Mouse (Mus musculus): ENCODE data around the gene Gid4. TPM values are rescaled to one million over a fixed set of nuclear protein-coding genes. Genes with fewer than 3 reads are reported as not detected.

Gid4 gene
- total RNA-seq, 2 experiments from 2014 or later: 52.6 to 52.7 TPM

DNA sequence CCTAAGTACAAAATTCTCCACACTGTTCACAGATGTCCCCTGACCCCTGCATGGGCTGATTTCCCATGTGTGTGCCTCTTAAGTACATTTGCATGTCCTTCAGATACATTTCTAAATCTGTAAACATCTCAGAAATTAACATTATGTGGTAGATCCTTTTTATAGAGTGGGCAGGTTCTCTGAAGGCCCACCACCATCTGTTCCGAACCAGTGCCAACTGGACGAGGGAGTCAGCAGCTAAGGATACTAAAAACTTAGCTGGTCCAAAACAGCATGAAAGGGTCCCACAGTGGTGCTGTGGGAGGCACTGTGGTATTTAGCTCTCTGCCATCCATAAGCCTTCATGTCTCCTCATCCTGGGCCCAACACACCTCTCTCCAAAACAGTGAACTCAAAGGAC, 19.8 kb upstream of the Gid4 start:
- H3K4me3 ChIP-seq: no peak overlapping the region
- DNase-seq (ENCODE audit: extremely low spot score in 1 of 2, low spot score in 2 of 2): peak in 1 of 2 experiments; percentile 61
- no peak for TF ChIP-seq CTCF (IDR thresholded peaks at IDR 0.05)
- intact Hi-C loops (cut with DNase I): loop anchor here (1.0 kb wide), 1 partner anchor 12 kb away; no protein-coding TSS in a partner anchor
- H3K27ac ChIP-seq: peak overlapping the region; percentile 73

DNA sequence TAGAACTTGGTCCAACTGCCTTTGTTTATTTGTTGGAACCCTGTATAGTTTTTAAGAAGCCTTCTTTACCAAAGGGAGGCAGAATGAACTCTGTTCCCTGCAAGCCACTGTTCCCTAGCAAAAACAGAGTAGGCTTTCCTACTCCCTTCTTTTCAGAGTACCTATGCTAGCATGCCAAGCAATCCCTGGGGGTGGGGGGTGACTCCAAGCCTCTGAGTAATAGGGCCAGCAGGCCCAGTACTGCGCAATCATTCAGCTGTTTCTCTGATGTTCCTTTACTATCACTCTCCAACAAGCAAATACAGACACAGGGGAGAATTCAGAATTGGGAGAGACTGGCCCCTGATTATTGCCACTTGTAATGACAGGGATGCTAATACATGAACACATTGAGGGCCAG, 10.3 kb upstream of the Gid4 start:
- no peak overlapping the region for H3K4me3 ChIP-seq
- no peak for TF ChIP-seq CTCF (IDR thresholded peaks at IDR 0.05)
- DNase-seq (ENCODE audit: extremely low spot score in 1 of 2, low spot score in 2 of 2): no peak
- intact Hi-C loops (cut with DNase I): no loop called here
- H3K27ac ChIP-seq: no peak overlapping the region

DNA sequence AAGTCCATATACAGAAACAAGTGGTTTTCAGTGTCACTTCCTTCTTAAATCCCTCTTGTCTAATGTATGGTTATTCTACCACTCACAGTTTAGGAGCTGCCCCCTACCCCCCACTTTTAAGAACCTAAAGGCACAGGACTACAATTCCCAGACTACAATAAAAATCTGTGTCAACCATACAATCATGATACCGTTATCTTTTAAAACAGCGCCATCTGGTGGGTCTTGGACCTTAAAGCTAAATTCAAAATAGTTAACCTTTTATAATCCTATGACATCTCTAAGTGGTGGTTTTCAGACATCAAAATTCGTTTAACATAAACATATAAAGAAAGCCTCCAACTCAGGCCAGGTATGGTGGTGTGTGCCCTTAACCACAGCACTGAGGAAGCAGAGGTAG, 4.8 kb upstream of the Gid4 start:
- DNase-seq (ENCODE audit: extremely low spot score in 1 of 2, low spot score in 2 of 2): peak; percentile 50 to 56
- intact Hi-C loops (cut with DNase I): loop anchor here (2.0 to 5.0 kb wide), 4 partner anchors 59 to 211 kb away; partner anchors contain the start of genes Drc3 and Tom1l2
- Histone ChIP-seq H3K4me3 (no peak overlapping the region), H3K27ac (no peak overlapping the region)
- peak; percentile 80 for TF ChIP-seq CTCF (IDR thresholded peaks at IDR 0.05)

DNA sequence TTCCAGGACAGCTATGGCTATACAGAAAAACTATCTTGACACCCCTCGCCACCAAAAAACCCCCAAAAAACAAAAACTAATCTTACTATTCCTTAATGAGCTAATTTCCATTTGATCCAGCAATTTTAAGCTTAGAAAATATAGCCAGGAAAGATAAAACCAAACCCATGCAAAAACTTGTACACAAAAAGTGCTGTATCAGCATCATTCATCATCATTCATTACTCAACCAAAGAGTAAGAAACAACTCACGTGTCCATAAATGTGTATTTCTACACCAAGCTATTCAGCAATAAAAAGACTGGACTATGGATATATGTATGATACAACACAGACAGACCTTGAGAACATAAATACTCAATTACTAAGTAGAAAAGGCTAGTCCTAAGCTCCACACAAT, 4.0 kb upstream of the Gid4 start:
- TF ChIP-seq CTCF (IDR thresholded peaks at IDR 0.05): no peak
- DNase-seq (ENCODE audit: extremely low spot score in 1 of 2, low spot score in 2 of 2): no peak
- Histone ChIP-seq H3K27ac (no peak overlapping the region), H3K4me3 (no peak overlapping the region)
- intact Hi-C loops (cut with DNase I): loop anchor here (2.0 to 5.0 kb wide), 4 partner anchors 60 to 212 kb away; partner anchors contain the start of genes Drc3 and Tom1l2

DNA sequence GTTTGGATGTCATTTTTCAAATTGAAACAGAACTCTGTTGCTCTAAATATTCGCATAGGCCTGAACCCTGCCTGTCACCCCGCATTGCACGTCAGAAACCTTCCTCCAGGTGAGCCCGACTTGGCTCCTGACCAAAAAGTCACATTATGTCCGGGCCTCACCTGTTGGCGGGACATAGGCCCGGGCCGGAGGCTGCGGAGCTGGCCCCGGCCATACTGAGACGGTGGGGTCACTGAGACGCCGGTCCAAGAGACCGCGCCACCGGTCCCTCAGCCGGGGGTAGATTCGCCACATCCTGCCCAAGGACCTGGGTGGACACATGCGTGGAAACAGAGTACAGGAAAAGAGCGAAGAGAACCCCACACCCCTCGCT, 369 bp upstream of the Gid4 start:
- H3K4me3 ChIP-seq: peak overlapping the region; percentile 96
- intact Hi-C loops (cut with DNase I): loop anchor here (2.0 to 5.0 kb wide), 2 partner anchors 120 to 309 kb away; partner anchors contain the start of genes Alkbh5 and Rai1
- no peak for TF ChIP-seq CTCF (IDR thresholded peaks at IDR 0.05)
- H3K27ac ChIP-seq: peak overlapping the region; percentile 69
- no peak for DNase-seq (ENCODE audit: extremely low spot score in 1 of 2, low spot score in 2 of 2)

DNA sequence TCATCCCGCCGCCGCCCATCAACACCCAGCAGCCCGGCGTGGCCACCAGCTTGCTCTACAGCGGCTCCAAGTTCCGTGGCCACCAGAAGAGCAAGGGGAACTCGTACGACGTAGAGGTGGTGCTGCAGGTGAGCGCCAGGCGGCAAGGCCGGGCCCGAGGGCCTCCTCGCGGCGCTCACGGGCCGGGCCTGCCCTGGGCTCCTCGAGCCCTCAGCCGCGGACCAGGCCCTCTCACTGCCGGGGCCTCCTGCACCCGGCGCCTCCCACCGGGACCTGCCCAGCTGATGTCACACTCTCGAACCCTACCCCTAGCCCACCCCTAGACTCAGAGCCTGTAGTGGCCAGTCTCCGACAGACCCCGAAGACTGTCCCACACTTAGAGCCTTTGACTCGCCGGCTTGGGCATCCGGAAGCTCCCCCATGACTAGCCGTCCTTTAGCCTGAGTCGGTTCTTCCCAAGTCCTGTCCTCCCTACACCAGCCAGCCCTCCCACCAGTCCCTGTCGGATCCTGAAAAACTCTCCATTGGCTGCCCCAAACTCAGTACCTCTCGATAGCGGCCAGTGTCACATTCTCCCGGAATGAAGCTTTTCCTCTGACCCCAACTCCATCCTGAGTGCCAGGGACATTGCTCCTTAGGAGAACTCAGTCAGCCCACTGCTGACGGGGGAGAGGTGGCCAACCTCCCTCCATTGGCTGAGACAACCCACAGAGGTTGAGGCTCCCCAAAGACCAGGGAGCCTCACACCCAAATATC, 950 bp downstream of the Gid4 start, which contains the start of gene Atpaf2:
Gene Atpaf2, minus strand, starts transcription at position 741 of the 756 bp plus-strand sequence.
- no peak for TF ChIP-seq CTCF (IDR thresholded peaks at IDR 0.05)
- peak in 1 of 2 experiments; percentile 23 for DNase-seq (ENCODE audit: extremely low spot score in 1 of 2, low spot score in 2 of 2)
- peak within 1 kb of the TSS; percentile 96 for H3K4me3 ChIP-seq
- H3K27ac ChIP-seq: peak within 1 kb of the TSS; percentile 86
- intact Hi-C loops (cut with DNase I): loop anchor here (2.0 to 5.0 kb wide), 2 partner anchors 119 to 311 kb away; partner anchors contain the start of genes Alkbh5 and Rai1

DNA sequence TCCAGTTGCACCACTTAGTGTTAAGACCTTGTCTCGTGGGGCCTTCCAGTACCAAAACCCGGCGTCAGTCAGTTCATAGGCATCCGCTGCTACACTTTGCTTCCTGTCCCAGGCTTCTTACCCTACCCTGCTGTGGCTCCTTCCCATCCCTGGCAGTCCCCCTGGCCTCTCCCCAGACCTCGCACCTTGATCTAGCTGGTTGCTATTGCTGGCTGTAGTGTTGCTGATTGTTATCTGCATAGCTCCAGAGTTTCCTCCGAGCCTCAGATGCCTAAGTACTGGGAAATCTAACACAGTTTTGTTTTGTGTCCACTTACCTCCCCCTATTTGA, 1.5 kb downstream of the Gid4 start:
- intact Hi-C loops (cut with DNase I): loop anchor here (5.0 kb wide), 1 partner anchor 311 kb away; the partner anchor contains the start of gene Rai1
- TF ChIP-seq CTCF (IDR thresholded peaks at IDR 0.05): no peak
- Histone ChIP-seq H3K27ac (no peak overlapping the region), H3K4me3 (peak overlapping the region; percentile 96)
- DNase-seq (ENCODE audit: extremely low spot score in 1 of 2, low spot score in 2 of 2): no peak

GRCm38 (mm10) chr11:60422046-60422668, 5.2 kb downstream of the Gid4 start:
- intact Hi-C loops (cut with DNase I): no loop called here

DNA sequence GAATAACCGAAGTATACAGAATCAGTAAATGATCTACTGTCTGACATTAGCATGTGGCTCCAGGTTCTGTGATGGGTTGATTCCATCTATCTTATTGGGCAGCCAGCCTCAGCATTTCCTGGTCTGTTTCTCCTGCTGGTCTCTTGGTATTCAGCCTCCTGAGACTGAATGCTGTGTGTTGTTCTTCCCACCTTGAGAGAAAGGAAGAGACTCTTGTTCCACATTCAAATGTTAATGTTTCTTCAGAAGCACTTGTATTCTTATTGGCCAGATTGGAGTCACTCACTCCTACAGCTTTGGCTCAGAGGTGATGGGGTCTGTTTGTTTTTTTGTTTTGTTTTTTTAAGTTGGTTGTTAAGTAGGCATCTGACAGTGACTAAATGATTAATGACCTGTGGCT, 6.1 kb downstream of the Gid4 start:
- no peak for TF ChIP-seq CTCF (IDR thresholded peaks at IDR 0.05)
- intact Hi-C loops (cut with DNase I): no loop called here
- H3K27ac ChIP-seq: no peak overlapping the region
- no peak overlapping the region for H3K4me3 ChIP-seq
- DNase-seq (ENCODE audit: extremely low spot score in 1 of 2, low spot score in 2 of 2): no peak

More at GRCm38 (mm10) chr11:60422046-60422668, 5.2 kb downstream of the Gid4 start:
- no peak overlapping the region for H3K27ac ChIP-seq
- TF ChIP-seq CTCF (IDR thresholded peaks at IDR 0.05): no peak; the same call in 1 of the 2 replicates
- no peak overlapping the region for H3K4me3 ChIP-seq
- no peak for DNase-seq (ENCODE audit: extremely low spot score in 1 of 2, low spot score in 2 of 2)

DNA sequence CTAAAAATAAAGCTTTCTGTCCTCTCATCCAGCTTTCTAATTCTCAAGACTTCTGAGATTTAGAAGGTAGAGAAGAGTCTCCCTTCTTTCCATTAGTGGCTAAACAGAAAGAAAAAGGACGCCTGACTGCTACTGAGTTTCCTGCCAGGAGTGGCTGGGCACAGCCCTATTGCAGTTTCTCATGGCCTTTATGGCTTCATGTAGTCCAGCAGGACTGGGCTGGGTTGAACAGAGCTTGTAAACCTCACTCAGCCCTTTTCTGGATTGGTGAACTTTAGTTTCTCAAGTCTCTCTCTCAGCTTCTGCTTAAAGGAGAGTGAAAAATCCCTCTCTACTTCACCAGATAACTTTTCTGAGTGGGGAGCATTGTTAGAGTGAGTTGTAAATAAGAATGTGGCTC, 9.5 kb downstream of the Gid4 start:
- no peak for DNase-seq (ENCODE audit: extremely low spot score in 1 of 2, low spot score in 2 of 2)
- Histone ChIP-seq H3K27ac (no peak overlapping the region), H3K4me3 (no peak overlapping the region)
- intact Hi-C loops (cut with DNase I): no loop called here
- no peak for TF ChIP-seq CTCF (IDR thresholded peaks at IDR 0.05)

DNA sequence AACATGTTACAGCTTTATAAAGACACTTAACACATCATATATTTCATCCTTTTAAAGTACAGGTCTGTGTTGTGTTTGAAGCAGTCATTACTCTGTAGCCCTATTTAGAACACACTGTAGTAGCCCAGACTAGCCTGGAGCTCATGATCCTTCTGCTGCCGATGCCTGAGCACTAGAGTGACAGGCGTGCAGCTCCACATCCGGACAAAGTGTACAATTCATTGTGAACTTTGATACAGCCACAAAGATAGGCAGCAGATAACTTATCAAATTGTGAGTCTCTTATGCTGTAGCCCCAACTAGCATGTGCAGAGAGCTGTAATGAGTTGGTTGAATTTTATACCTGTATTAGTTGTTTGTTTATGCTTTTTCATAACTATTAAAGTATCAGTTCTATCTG, 10.7 kb downstream of the Gid4 start:
- intact Hi-C loops (cut with DNase I): no loop called here
- TF ChIP-seq CTCF (IDR thresholded peaks at IDR 0.05): no peak
- H3K4me3 ChIP-seq: no peak overlapping the region
- DNase-seq (ENCODE audit: extremely low spot score in 1 of 2, low spot score in 2 of 2): no peak
- H3K27ac ChIP-seq: no peak overlapping the region

GRCm38 (mm10) chr11:60433501-60433900, 16.6 kb downstream of the Gid4 start:
- Histone ChIP-seq H3K27ac (no peak overlapping the region), H3K4me3 (no peak overlapping the region)
- intact Hi-C loops (cut with DNase I): no loop called here
- TF ChIP-seq CTCF (IDR thresholded peaks at IDR 0.05): no peak
- no peak for DNase-seq (ENCODE audit: extremely low spot score in 1 of 2, low spot score in 2 of 2)

All from left cerebral cortex, adult 2 months (tissue).